Mouse (Mus musculus) spleen, postnatal 14 days (tissue): ENCODE data around the gene Ryr1.

Experiments
- DNase-seq, 2 experiments: peaks; one replicate each; pipeline ENCODE4 v3.0.0; 2021 to 2022; ENCODE audit warnings: low spot score in 2 of 2

Gene Ryr1

DNA sequence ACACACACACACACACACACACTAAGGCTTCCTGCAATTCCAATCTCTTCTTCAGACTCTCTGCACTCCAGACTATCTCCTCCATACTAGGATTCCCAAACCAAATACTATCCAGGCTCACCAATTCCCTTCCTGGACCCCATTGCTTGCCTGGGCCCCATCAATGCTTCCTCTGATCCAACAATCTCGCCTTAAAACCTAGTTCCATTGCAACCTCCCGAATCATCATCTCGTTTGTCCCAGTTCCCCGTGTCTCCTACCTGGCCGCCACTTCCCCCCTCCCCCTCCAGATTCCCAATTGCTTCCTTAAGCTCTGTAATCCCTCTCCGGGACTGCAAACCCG, 163.4 kb downstream of the Ryr1 start:
- no peak for DNase-seq

DNA sequence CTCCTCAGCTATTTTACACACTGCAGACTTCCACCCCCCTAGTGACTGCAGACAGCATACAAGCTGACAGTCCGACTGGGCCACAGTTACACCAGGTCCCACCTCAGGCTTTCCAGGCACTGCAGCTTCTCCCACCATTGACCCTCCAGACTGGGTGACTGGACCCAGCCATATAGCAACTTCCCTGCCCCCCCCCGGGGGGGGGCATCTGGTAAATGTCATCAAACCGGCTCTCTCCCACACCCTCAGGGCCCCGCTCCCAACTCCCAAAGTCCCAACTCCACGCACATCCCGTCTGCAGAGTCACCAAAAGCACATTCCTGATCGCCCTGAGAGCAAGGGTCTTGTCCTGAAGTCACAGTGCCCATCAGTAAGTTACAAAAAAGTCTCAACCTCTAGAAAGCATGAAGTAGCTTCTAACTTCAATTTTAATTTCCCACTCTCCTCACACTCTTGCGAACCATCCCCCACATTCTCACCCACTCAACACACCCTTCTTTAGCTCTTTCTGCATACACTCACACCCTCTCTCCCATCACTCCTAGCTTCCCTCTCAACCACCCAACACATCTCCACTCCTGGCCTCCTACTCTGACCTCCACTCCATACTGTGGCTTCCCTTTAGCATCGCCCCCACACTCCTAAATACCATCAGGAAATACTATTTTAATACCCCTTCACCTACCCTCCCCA, 164.5 kb downstream of the Ryr1 start:
- no peak for DNase-seq

DNA sequence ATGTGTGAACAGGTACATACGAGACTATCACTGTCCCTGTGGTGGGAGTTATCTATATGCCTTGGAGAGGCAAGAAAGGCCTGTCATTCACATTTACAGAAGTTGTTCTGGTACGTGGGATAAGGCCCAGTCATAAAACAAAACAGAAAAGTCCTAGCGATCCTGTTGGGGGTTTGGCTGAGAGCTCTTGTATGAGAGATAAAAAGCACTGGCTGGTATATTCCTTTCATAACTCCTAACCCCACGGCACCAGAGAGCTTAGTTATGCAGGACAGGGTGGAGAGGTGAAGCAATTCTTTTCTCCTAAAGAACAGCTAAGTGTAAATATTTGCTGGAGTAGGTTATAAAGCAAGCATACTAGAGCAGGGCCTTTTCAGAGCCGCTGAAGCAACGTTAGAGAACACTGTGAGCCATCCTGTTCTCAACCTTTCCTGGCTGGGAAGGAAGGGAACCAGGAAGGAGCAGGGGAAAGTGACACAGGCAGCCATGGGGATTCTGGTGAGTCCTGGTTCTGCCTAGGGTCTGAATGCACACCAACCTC, 165.4 kb downstream of the Ryr1 start:
- no peak for DNase-seq

DNA sequence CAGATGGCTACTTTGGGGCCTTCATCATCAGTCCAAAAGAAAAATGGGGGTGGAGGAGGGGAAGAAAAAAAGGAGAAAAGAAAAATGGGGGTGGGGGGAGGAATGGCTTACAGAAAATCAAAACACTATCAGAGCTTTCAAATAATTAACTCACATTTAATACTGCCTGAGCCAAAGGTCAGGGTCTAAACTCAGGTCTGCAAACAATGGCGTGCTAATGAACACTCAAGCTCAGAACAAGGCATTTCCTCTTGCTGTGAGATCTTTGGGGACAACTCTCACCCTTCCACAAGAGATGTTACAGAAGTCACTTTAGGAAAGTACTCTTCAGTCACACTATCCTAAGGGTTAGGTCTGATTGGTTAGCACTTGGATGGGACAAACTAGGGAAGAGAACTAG, 166.2 kb downstream of the Ryr1 start:
- DNase-seq, result no peak

DNA sequence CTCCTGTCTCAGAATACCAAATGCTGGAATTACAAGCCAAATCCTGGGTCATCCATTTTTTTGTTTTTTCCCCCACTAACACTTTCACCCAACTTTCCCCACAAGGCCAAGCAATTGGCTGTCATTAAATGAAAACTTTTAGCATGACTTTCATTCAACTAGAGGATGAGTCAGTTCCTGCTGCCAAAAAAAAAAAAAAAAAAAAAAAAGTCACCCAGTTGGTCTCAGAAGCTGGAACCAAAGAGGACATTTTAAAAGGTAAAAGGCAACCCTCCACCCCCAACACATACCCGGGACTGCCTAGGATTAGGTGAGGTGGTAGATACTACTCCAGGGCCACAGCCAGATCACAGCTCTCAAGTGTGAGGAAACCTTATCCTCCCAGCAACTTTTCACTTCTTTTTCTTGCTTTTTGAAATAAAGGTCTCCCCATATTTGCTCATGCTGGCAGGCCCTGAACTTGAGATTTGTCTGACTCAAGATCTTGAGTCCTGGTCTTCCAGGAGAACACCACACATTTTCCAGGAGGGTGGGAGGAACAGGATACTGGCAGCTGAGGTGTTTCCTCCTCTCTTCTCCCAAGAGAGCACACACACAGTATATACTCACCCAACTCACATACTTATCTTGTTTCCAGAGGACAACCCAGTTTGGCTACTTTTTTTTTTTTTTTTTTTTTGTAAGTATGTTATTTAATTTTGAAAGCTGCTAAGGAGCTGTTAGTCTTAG, 166.8 kb downstream of the Ryr1 start:
- DNase-seq, result no peak

DNA sequence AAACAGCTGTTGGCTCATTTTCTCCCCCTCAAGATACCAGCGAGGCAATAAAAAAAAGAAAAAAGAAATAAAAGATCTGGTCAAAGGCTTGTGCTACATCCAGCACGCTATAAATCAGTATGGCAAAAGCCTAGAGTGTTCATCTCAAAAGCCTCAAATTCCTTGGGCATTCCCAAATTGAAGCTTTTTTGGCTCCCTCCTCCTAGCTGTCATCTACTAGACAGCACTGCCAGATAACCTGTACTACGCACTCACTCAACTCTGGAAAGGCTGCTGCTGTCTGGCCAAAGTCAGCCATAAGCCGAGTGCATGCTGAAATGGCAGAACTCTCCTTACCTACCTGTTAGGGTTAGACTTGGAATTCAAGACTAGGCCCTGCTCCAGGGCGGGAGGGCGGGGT, 167.7 kb downstream of the Ryr1 start:
- DNase-seq, result no peak

DNA sequence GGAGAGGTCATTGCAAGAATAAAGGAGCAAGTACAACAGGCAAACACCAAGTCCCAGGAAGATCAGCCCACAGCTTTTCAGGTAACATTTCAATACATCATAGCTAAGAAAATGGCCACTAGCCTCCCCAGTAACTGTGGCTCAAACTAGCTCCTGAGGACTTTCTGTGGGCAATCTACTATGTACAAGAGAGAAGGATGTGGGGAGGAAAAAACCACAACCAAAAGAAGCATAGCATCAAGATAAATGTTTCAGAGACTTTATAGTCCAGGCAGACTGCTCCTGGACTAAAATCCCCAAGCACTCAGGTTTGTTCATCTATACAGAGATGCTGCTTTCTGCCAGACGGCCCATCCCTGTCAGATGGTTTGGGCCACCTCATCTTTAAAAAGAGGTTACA, 168.7 kb downstream of the Ryr1 start:
- DNase-seq, result no peak

DNA sequence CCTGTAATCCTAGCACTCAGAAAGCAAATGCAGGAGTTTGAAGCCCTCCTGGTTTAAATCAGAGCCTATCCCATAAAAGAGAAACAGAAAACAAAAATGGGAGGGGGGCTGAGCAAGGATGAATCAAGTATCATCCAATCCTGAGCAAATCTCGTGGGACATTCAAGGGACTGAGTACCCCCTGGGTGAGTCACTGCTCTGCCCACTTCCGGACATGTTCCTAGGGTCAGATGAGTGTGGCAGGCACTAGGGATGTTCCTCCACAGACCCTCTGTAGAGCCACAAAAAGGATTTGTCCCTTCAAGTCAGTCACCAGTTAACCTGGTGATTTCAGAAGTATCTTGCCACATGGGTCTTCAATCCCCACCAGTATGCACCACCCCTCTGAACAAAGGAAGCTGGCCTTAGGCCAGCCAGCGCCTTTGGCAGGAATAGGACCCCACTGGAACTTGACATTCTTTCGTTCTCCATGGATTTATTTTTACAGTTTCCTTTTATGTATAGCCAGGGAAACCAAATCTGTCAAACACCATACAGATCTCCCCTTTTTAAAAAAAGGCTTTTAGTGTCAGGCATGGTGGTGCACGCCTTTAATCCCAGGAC, 169.6 kb downstream of the Ryr1 start:
- DNase-seq, result no peak

DNA sequence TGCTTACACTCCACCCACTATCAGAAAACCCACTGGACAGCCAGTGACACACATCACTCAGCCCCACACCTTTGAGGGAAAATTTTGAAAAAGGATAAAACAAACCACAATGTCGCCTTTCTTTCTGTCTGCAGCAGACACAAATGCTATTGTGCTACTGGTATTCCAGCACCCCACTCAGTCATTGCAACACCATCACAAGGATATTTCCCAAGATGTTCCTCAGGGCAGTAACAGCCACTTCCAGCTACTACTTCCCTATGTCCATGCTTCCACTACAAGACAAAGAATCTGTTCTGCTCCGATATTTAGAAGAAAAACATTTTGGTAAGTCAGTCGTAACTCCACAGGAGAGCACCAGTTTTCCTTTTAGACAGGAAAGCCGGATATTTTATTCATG, 170.2 kb downstream of the Ryr1 start:
- DNase-seq, result no peak

DNA sequence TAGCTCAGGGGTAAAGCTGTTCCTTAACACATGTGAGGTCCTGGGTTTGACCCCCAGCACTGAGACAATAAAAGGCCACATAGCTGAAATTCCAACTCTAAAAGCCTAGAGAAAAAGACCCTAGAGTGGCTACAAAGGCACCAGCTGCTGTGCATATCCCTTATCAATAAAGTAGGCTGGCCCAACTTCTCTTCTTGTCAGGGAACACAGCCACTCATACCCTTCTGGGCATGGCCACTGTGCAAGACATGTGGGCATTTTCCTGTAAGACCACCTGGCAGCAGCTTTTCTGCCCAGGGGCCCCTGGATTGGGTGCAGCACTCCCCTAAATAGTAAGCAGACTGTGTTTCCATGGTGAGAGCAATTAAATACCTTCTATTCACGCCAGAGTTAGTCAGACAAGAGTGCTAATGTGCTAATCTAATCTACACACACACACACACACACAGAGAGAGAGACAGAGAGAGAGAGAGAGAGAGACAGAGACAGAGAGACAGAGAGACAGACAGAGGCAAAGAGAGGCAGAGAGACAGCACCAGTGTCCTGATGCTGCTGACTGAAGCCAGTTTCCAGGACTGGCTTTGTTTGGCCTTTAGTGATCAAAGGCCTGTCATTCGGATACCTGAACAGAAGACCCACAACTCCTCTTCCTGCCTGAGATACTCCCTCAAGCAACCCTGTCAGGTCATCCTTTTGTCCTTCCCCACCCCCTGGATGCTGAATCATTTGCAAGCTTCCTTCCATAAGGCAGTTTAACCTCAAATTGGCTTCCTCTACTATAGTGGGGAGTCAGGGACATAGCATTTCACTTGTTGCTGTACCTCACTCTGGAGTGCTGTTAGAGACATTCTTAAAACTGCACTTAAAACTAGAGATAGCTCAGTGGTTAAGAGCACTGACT, 171.3 kb downstream of the Ryr1 start:
- DNase-seq, result no peak
